Mouse (Mus musculus): ENCODE results near the gene Stab2.

DNA sequence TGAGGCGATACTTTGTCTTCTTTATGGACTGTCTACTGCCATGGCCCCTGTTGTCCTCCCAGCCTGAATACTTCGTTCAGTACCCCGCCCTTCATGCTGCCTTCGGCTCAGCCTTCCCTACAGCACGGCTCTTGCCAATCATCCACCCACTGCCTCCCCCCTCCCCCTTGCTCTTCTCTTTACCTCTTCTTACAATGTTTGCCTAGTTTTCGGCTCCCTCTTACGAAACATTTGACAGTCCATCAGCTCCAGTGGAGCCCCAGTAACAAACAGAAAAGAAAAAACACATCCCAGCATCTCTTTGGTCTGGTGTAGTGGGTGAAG lies 35.4 kb downstream of the Stab2 start:
- no peak for TF ChIP-seq POU5F1 (IDR thresholded peaks at IDR 0.05; ENCODE audit: borderline replicate concordance, low read length)
- no peak for TF ChIP-seq CTCF (conservative IDR thresholded peaks at IDR 0.05; ENCODE audit: low read length)
